Mouse (Mus musculus) left cerebral cortex, adult 8-10 months (tissue): Measurements from ENCODE around the gene Rab5if. TPM values are rescaled to one million over a fixed set of nuclear protein-coding genes. Genes with fewer than 3 reads are reported as not detected.

Experiments used
- DNase-seq, 2 experiments: peaks; one replicate each; pipeline ENCODE4 v3.0.0; 2022; ENCODE audit warnings: low spot score in 2 of 2
- total RNA-seq, 4 experiments: library from RNA; stranded (reverse); gene quantifications; 2 replicates each; pipeline ENCODE4 v1.2.4; 2022

Rab5if gene
- total RNA-seq, 4 experiments from 2014 or later = 75.3 to 83.0 (median 79.6) TPM

GRCm38 (mm10) chr2:156919796-156920195, 56.9 kb downstream of the Rab5if start:
- DNase-seq = no peak

GRCm38 (mm10) chr2:156923057-156923456, 60.1 kb downstream of the Rab5if start:
- DNase-seq = no peak

Other genes with a start within 250 kb of the Rab5if start
- gene Dlgap4, start 249.4 kb upstream of the Rab5if start, total RNA-seq = 100 to 1,000 TPM; 201 to 218 (median 204) TPM
- gene Myl9, start 87.7 kb upstream of the Rab5if start, total RNA-seq = 10 to 100 TPM; 13.8 to 20.5 (median 16.5) TPM
- 1 to 10 TPM in 2 of 4 experiments, under 1 TPM in 2; 0.55 to 1.1 (median 0.84) TPM for gene Tgif2, start 23.1 kb upstream of the Rab5if start, total RNA-seq
- gene 4930518I15Rik, start 5.2 kb upstream of the Rab5if start, total RNA-seq = 1 to 10 TPM; 2.4 to 3.6 (median 2.8) TPM
- under 1 TPM; 0.26 to 0.68 (median 0.30) TPM for gene Sla2, start 24.1 kb downstream of the Rab5if start, total RNA-seq
- 100 to 1,000 TPM; 434 to 522 (median 478) TPM for gene Ndrg3, start 128.9 kb downstream of the Rab5if start, total RNA-seq
- 1 to 10 TPM; 5.7 to 8.4 (median 7.2) TPM for gene Dsn1, start 144.0 kb downstream of the Rab5if start, total RNA-seq
- 10 to 100 TPM; 19.4 to 25.6 (median 22.0) TPM for gene Soga1, start 216.1 kb downstream of the Rab5if start, total RNA-seq
- not detected for gene Tldc2, start 223.9 kb downstream of the Rab5if start, total RNA-seq